Mouse (Mus musculus): ENCODE measurements around the gene Chst15.

DNA sequence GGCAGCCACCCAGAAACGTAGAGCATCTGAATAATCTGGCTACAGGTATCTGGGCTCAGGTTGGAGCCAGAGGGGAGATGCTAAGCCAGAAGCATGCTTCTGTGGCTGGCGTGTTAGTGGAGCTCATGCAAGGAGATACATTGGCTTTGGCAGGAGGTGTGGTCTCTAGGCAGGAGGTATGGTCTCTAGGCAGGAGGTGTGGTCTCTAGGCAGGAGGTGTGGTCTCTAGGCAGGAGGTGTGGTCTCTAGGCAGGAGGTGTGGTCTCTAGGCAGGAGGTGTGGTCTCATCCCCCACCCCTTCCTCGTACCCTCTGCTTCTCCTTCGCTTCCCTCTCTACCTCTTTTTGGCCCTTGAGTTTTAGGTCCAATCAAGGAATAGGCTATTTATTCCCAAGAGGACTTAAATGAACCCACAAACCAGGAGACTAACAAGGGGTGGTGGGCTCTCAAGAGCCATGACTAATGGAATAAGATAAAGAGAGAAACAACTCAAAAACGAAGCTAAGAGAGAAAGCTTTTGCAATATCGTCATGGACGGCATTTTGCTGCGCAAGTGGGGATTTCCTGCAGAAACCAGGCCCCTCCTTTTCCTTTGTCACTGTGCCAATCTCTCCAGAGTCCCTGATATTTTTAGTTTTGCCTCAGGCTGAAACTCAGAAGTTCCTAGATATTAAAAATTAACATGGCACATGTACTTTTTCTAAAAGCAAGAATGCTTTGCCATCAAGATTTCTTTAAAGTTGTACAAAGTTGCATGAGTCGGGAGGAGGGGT lies 30.4 kb upstream of the Chst15 start:
- TF ChIP-seq CTCF (conservative IDR thresholded peaks at IDR 0.05; ENCODE audit: low read length) (no peak), NANOG (IDR thresholded peaks at IDR 0.05; ENCODE audit: borderline replicate concordance, low read length) (no peak), POU5F1 (IDR thresholded peaks at IDR 0.05; ENCODE audit: borderline replicate concordance, low read length) (no peak)

Measured in E14TG2a.4 (cell line).